Mouse (Mus musculus) E14TG2a.4 (cell line): ENCODE data around the gene Rogdi.

Experiments used
- CTCF ChIP-seq: conservative IDR thresholded peaks from 2 replicates; pipeline ENCODE4 v1.5.1; 2014; ENCODE audit warnings: low read length
- NANOG ChIP-seq: IDR thresholded peaks from 2 replicates; pipeline ENCODE4 v1.6.1; 2014; ENCODE audit warnings: borderline replicate concordance, low read length, mixed read lengths
- POU5F1 ChIP-seq: IDR thresholded peaks from 2 replicates; pipeline ENCODE4 v1.6.1; 2014; ENCODE audit warnings: low read length, borderline replicate concordance

DNA sequence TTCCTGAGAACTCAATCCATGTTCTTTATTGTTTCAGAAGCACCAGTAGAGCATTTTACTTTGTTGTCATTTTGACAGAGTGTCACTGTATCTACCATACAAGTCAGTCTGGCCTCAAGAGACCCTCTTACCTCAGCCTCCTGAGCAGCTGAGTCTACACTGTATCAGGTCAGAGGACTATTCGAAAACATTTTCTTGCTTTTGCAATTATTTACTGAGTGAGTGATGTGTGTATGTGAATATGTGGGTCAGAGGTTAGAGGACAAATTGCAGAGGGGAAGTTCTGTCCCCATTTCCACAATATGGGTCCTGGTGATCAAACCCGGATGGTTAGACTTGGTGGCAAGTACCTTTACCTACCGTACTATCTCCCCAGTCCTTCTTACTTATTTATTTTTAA is 10.7 kb upstream of the Rogdi start:
- TF ChIP-seq CTCF: no peak
- no peak for TF ChIP-seq POU5F1
- no peak for TF ChIP-seq NANOG
